Mouse (Mus musculus): Measurements from ENCODE around the gene Lgals3bp.

The Lgals3bp gene

GRCm38 (mm10) chr11:118401760-118402280 is at the start of gene Lgals3bp:
Gene Lgals3bp, minus strand, starts transcription at chr11:118402092.
- peak; percentile 66 for DNase-seq

GRCm38 (mm10) chr11:118451211-118451610 is 49.3 kb upstream of the Lgals3bp start:
- DNase-seq = no peak

GRCm38 (mm10) chr11:118448385-118448784 is 46.5 kb upstream of the Lgals3bp start:
- DNase-seq = no peak

- DNase-seq = no peak
Measured at GRCm38 (mm10) chr11:118447346-118447745, 45.5 kb upstream of the Lgals3bp start.

GRCm38 (mm10) chr11:118445843-118446242 is 44.0 kb upstream of the Lgals3bp start:
- DNase-seq = peak; percentile 63

GRCm38 (mm10) chr11:118443201-118443970 is 41.5 kb upstream of the Lgals3bp start:
- DNase-seq = no peak

GRCm38 (mm10) chr11:118442691-118443090 is 40.8 kb upstream of the Lgals3bp start:
- DNase-seq = no peak

GRCm38 (mm10) chr11:118438665-118439414 is 36.9 kb upstream of the Lgals3bp start:
- DNase-seq = no peak

GRCm38 (mm10) chr11:118436471-118436935 is 34.6 kb upstream of the Lgals3bp start:
- DNase-seq = no peak

GRCm38 (mm10) chr11:118434093-118434492 is 32.2 kb upstream of the Lgals3bp start:
- DNase-seq = no peak

GRCm38 (mm10) chr11:118433398-118433868 is 31.5 kb upstream of the Lgals3bp start:
- DNase-seq = no peak

GRCm38 (mm10) chr11:118431100-118431948 is 29.4 kb upstream of the Lgals3bp start:
- DNase-seq = no peak

- no peak for DNase-seq
Measured at GRCm38 (mm10) chr11:118430291-118430885, 28.5 kb upstream of the Lgals3bp start.

- DNase-seq = no peak
Measured at GRCm38 (mm10) chr11:118428944-118429709, 27.2 kb upstream of the Lgals3bp start.

GRCm38 (mm10) chr11:118428460-118428868 is 26.6 kb upstream of the Lgals3bp start:
- DNase-seq = no peak

GRCm38 (mm10) chr11:118427986-118428385 is 26.1 kb upstream of the Lgals3bp start, which contains the start of gene C1qtnf1:
Gene C1qtnf1, plus strand, starts transcription at chr11:118428203.
- no peak for DNase-seq

- no peak for DNase-seq
Measured at GRCm38 (mm10) chr11:118427266-118427779, 25.4 kb upstream of the Lgals3bp start.

GRCm38 (mm10) chr11:118426765-118427164 is 24.9 kb upstream of the Lgals3bp start:
- no peak for DNase-seq

- no peak for DNase-seq
Measured at GRCm38 (mm10) chr11:118424621-118425335, 22.9 kb upstream of the Lgals3bp start.

- DNase-seq = peak; percentile 76
Measured at GRCm38 (mm10) chr11:118423266-118423971, 21.5 kb upstream of the Lgals3bp start.

Data from right cerebral cortex, adult 18-20 months (tissue).